Mouse (Mus musculus) heart, adult 2 months (tissue): Measurements from ENCODE around the gene Kdm2b.

ENCODE experiments used
- CTCF ChIP-seq: fragments of 200-600 bp; IDR thresholded peaks from 2 replicates; pipeline ENCODE4 v1.8.1; 2022; ENCODE audit warnings: antibody characterized with exemption, mild to moderate bottlenecking, moderate library complexity
- EP300 ChIP-seq: fragments of 200-500 bp; IDR thresholded peaks from 2 replicates; pipeline ENCODE4 v1.6.1; 2011; ENCODE audit warnings: low read depth, low read length, control low read depth; ENCODE audit not compliant: insufficient read depth
- POLR2A ChIP-seq: fragments of 200-500 bp; IDR thresholded peaks from 2 replicates; pipeline ENCODE4 v1.6.1; 2011; ENCODE audit warnings: mild to moderate bottlenecking, low read depth, low read length, control low read depth; ENCODE audit not compliant: insufficient read depth

- no peak for TF ChIP-seq CTCF
- no peak for TF ChIP-seq POLR2A
- TF ChIP-seq EP300, result no peak
Observed at GRCm38 (mm10) chr5:122901179-122901578, 88.4 kb downstream of the Kdm2b start.
